Mouse (Mus musculus) cerebellum, adult 9-10 months (tissue): ENCODE results near the gene E4f1.
"Not testable (repeated sequence)": the region's sequence is repeated elsewhere in the genome, so short reads cannot be mapped to it uniquely, and the experiment has no call there.

Source experiments
- DNase-seq: peaks from one replicate; pipeline ENCODE4 v3.0.0; 2022

Gene E4f1

DNA sequence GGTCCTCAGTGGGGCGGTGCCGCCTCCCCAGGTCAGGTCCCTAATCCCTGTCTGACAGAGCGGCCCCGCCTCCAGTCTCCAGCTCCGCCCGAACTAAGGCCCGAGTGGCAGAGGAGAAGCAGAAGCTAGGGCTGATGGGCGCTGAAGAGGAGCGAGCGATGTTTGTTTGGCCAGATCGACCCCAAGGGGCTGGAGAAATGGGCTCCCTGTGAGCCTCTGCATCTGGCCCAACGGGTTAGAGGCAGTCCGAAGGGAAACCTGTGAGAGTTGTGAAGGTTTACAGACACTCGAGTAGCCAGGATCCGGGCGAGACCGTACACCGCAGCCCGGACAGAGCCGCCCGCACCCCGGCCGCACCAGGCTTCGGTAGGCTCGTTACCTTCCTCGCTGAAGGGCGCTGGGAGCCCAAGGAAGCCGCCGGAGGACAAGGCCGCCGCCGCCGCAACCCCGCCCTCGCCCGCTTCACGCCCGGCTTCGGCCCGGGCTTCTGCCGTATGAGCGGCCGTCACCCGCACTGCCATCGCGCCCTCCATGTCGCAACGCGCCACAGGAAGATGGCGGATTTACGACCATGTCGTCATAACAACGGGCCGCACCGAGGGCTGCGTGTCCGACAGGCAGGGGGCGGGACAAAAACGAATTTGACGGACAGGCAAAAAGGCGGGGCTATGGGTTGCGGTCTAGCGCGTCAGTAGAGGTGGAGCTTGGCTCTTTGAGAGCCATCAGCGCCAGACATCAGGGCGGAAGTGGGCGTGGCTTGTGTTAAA, 15.2 kb downstream of the E4f1 start:
- DNase-seq = peak; percentile 99

- DNase-seq = no peak
These were observed 15.8 kb downstream of the E4f1 start for GRCm38 (mm10) chr17:24454218-24454755.

DNA sequence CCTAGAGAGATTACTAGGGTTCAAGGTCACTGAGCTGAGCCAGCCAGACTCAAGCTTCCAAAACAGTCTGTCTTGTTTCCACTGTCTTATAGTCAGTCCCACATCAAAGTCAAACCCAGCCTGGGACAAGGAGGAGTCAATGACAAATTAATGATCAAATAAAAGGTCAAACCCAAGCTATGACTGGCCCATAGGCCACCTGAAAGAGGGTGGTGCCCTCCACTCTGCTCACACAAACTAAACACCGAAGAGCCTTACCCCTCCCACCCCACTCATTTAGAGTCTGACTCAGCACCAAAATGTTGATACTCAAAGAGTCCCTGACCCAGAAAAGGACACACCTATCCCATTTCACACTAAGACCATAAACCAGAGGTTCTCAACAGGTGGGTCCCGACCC, 16.7 kb downstream of the E4f1 start:
- DNase-seq = no peak

DNA sequence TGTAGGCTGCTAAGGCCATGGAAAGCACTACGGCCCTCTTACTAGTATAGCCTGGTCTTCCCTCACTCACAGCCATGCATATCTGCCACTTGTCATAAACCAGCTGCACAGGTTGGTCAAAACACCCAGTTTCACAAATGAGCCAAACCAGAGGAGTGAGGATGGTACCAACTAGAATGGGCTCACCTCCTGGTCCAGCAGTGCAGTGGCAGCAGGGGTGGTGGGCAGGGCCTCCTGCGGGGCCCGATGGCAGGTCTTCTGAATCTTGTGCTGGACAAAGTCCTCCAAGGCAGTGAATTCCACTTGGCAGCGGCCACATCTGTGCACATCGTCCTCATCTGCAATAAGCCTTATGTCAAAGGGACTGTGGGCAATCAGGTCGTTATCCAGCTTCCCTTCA, 18.9 kb downstream of the E4f1 start:
- DNase-seq = no peak

DNA sequence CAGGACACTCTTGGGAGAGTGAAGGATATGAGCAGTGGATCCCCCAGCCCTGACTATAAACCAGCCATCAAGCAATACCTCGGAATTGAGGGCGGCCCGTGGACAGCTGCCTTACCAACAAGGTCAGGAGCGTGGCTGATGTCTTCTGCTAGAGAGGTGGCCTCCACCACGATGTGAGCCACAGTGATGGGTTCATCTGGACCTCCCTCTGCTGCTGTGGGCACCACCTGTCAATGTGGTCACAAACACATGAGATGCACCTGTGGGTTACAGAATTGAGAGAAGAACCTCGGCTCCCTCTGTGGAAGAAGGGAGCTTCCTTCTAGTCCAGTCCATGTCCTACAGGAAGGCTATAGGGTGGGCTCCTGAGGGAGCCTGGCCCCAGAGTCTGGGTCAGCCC, 20.6 kb downstream of the E4f1 start:
- no peak for DNase-seq

DNA sequence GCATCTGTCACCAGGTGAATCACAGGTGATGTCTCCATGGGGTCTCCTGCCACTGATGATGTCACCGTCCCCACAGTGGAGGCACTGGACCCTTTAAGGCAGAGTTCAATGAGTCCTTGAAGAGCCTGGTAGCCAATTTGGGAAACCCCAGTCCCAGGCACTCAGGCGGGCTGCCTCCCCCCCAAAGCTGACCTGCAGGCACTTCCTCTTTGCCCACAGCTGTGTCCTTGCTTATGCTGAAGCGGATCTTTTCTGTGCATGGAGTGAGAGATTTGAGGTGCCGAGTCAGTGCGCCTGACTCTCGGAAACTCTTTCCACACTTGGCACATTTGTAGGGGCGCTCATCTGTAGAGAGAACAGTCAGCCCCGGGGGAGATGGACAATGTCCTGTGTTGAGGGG, 23.5 kb downstream of the E4f1 start:
- no peak for DNase-seq

DNA sequence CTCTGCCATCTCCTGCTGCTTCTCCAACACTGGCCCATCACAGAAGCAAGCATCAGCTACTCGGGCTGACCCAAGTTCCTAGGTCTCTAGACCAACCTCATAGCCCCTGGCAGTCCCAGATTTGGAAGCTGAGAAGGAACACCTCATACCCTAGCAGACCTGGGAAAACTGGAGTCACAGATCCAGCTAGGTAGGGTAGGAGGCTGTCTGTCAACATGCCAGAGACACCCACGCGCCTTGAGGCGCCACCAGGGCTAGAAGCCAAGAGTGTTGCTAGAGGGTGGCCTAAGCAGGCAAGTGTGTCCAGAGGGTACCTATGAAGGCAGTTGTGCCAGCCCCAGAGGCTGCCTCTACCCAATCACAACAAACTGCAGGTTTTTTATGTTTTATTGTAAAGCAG, 26.7 kb downstream of the E4f1 start:
- peak; percentile 85 for DNase-seq

DNA sequence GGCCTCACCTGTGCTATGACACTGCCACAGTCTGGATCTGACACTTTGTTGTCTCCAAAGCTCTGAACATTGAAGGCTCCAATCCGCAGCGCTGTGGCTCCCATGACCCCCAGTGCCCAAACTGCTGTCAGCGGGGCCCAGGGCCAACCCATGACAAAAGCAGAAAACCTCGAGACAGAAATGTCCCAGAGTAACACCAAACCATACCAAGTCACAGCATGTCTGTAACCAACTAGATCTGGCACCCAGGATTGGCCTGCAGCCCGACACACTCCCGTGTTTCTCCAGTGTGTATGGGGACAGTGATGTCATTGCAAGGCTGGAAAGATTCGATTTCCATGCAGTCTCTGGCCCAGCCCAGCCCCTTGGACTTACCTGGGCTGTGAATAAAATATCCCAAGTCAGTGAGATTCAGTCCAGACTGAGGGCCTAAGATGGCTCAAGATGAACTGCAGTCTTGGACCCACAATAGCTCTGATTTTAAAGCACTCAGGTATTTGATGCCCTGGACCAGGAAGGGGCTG, 27.4 kb downstream of the E4f1 start, which contains the start of gene Dnase1l2:
TSS of gene Dnase1l2 (minus strand) at position 474 of the 524 bp plus-strand sequence.
- no peak for DNase-seq

DNA sequence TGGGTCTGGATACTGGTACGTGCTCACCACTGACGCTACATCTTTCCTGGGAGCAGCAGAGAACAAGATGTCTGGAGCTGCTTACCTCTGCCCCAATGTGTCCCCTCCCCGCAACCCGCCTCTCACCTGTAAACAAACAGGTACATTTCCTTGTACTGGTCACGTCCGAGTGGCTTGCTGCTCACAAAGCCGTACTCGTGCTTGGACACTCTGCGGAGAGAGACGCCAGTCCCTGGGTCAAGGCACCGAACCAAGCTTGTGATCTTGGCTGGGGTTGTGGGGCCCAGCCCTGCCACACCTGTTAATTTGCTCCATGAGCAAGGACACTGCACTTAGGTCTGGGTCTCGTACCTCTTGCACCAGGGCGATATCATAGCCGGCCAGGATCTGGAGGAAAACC, 28.0 kb downstream of the E4f1 start:
- no peak for DNase-seq

DNA sequence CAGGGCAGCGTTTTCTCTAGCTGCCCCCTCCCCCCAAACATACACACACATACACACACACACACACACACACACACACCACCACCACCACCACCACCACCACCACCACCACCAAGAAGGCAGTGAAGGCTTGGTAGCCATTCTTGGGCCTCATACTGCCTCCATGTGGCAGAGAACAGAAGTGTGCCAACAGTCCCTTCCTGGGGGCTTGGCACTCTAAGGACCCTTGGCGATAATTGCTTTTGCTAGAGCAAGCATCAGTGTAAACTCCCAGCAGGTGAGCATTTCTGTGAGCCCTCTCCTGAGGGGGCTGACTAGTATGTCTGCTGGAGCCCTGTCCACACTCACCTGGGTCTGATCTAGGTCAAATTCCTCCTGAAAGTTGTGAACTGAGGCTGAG, 29.0 kb downstream of the E4f1 start:
- no peak for DNase-seq

- DNase-seq = no peak
These were observed 29.7 kb downstream of the E4f1 start for GRCm38 (mm10) chr17:24440377-24440776.

GRCm38 (mm10) chr17:24437016-24437415, 33.1 kb downstream of the E4f1 start:
- DNase-seq = peak; percentile 84

GRCm38 (mm10) chr17:24429201-24429983, 40.7 kb downstream of the E4f1 start:
- DNase-seq = no peak

- no peak for DNase-seq
These were observed 42.9 kb downstream of the E4f1 start for GRCm38 (mm10) chr17:24427170-24427557.

GRCm38 (mm10) chr17:24426471-24427169, 43.5 kb downstream of the E4f1 start, which contains the start of gene Eci1:
Eci1 (plus strand) TSS chr17:24426641.
- DNase-seq = peak; percentile 98

GRCm38 (mm10) chr17:24425905-24426304, 44.2 kb downstream of the E4f1 start:
- no peak for DNase-seq

DNA sequence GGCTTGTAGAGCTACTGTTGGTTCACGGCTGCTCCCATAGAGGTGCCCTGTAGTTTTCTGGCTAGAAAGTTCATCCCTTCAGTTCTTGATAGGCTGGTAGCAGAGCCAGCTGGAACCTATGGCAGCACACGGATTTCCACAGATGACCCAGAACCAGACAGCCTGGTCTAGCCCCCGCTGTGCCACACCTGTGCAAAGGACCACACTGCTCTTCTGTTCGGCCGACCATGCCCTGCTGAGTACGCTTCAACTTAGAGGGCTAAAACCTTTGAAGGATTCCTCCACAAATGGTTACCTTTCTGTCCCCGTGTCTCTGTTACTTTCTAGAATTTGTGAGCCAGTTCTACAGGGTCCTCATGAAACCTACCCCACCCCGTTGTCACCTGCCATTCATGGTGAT, 44.8 kb downstream of the E4f1 start:
- not testable (repeated sequence) for DNase-seq

DNA sequence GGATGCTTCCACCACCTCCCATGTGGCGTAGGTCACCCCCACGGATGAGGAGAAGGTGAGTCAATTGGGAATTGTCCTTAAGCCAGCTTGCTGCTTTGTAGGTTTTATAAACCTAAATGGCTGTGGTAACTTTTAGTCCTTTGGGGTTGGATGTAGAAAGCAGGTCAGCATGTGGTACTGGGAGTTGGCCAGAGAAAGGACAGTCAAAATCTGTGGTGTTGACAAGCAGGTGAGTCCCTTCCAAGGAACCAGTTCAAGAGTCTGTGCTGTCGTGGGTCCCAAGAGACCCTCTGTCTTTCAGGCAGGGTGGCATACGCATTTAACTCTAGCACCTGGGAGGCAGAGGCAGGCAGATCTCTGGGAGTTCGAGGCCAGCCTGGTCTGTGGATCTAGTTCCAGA, 45.6 kb downstream of the E4f1 start:
- DNase-seq = no peak

DNA sequence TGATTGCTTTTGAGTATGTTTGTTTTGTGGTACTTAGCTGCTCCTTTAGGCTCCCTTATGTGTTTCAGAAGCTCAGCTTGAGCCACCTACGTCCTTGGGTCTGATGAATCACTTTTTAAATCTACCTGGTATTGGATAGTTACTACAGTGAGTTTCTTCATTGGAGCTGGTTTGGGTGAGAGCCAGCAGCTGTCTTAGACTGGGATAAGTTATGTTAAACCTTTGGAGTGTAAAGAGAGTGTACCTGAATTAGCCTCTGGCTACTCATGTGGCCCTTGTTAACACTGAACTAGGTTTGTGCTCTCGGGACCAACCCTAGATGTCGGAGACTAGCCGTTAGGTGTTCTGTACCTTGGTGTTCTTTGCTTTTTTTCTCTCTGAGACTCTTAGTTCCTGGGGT, 47.0 kb downstream of the E4f1 start:
- DNase-seq = no peak

GRCm38 (mm10) chr17:24416051-24416652, 54.0 kb downstream of the E4f1 start:
- no peak for DNase-seq

GRCm38 (mm10) chr17:24415011-24415410, 55.1 kb downstream of the E4f1 start:
- DNase-seq = no peak

GRCm38 (mm10) chr17:24414230-24414976, 55.7 kb downstream of the E4f1 start, which contains the start of gene Rnps1:
Rnps1 (plus strand) TSS chr17:24414565.
- DNase-seq = peak; percentile 90
